Mouse (Mus musculus): ENCODE data around the gene Sh3bp4.
A peak's percentile ranks its signal among the peaks of the same experiment; 100 is the strongest.

Sh3bp4 gene

DNA sequence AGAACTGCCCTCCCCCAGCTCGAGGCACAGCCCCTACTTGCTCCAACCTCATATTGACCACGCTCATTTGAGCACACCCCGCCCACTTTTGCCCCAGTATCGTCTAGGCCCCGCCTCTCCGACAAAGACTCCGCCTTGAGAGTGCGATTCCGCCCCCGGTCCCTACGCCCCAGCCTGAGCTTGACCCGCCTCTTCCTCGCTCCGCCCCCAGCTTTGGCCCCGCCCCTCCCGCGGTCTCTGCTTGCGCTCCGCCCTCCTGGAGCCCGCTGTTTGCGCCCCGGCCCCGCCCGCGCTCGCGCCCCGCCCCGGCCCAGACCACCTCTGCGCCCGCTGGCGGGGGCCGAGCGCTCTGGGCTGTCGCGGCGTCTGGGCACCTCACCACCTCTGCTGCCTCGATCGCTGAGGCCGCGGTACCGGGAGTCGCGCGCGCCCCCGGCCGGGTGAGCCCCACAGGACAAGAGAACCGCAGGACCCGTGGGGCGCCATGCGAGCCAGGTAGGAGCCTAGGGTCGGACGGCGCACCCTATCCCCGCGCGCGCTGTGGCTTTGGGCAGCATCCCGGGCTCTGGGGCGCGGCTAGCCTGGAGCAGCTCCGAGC lies at the start of gene Sh3bp4:
Gene Sh3bp4 (plus strand): TSS at position 313 of the 598 bp plus-strand sequence.
- peak; percentile 99 for DNase-seq (ENCODE audit: low read depth, low spot score)

DNA sequence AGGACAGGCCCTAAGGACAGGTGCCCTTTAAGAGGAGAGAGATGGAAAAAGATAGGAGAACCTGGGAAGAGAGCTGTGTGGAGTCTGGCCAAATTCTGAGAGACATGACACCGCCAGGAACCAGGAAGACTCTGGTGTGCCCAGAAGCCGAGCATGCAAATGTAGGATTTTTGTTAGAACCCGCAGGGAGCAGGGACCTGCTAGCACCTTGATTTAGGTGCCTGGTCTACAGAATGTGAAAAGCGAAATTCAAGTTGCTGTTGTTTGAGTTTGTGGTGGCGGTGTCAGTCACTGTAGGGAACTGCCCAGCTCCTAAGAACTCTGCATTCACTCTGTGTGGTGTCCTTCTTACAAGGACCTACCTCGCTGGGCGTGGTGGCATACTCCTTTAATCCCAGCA lies 47.2 kb upstream of the Sh3bp4 start:
- DNase-seq (ENCODE audit: low read depth, low spot score): no peak

DNA sequence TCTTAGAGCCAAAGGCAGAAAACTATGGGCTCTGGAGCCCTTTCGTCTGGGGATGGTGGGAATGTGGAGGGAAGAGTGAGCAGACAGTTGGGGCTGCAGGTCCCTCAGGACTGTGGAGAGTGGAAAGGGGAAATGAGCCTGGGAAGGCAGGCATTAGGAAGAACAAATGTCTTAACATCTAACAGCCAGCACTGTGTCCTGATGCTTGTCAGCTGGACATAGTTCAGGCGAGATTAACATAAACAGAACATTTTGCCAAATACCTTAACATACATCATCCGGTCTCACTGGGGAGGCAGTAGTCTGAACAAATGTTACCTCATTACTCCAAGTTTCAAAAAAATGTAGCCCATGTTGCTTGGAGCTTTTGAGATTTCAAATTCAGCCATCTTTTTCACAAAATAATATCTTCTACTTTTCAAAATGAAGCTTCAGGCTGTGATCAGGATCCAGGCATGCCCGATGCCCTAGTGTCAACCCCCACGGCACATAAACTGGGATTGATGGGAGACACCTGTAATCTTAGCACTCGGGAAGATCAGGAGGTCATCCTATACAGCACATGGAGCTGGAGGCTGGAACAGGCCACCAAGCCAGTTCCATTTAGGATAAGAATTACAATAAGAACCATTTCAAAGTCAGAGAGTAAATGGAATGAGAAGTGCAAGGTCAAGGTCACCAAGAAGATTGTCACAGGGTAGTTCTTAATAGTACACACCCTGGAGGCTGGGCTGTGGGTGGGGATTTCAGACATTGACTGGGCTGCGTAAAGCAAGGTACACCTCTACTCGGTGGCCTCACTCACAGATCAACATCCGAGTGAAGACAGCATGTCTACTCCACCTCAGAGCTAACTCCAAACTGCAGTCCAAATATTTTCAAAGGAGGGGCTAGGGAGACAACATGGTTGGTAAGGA lies 45.3 kb upstream of the Sh3bp4 start:
- DNase-seq (ENCODE audit: low read depth, low spot score): peak; percentile 30

DNA sequence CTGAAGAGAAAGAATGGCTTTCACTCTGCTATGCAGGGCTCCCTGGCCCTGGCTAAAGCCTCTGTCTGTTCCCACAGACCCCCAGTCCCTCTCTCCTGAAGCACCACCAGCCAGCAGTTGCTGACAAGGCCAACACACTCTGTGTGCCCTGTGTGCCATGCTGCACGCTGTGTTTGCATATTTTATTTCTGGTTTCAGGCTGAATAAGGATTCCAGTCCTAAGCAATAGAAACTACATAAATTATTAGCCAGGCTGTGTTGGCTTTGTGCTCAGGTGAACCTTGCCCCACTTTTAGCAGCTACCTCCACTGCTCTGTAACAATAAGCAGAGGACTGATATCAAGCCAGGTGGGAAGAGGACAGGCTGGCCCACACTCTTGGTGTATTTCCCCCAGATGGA lies 44.2 kb upstream of the Sh3bp4 start:
- no peak for DNase-seq (ENCODE audit: low read depth, low spot score)

DNA sequence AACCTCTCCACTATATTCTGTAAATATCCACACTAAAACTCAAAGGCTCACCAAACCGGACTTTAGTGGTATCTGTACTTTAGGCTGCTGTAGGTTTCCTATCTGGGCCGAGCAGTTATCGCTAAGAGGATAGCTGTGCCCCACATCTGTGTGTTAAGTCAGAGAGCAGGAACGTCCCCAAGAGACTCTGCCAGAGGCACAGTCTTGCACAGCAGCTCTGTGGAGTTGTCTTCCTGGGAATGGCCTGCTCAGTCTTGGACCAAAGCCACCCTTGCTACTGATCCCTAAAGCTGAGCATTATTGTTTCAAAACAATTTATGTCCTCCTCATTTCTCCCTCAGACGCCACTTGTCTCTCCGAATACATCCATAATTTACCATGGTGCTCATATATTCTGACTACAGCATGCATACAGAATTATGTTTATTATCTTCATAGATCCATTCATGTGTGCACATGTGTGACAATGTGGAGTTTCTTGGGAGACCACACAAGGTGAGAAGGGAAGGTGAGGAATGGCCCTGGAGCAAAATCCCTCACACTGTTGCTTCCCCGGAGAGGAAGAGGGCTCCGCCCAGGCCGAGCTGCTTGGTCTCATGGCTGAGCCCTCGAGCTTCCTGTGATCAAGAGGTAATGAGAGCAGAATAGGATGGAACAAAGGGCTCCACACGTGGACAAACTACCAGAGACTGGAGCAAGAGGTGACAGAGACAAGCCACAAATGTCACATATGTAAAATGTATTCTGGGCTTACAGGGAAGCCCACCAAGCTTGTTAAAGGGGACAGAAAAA lies 40.9 kb upstream of the Sh3bp4 start:
- no peak for DNase-seq (ENCODE audit: low read depth, low spot score)

DNA sequence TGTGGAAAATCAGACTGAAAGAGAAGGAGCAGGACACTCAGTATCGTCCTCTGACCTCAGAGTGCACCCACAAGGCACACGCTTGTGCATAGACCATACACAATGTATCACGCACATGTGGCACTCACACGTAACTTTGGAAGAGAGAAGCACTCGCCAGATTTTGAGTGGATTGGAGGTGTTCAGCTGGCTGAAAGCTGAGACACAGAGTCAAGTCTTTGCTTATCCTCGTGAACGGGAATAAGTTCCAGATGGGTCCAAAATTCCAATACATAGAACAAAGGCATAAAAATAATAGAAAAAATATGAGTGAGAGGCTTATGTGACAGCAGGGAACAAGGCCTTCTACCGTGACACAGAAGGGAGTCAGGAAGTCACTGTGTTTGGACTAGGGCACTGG lies 36.6 kb upstream of the Sh3bp4 start:
- DNase-seq (ENCODE audit: low read depth, low spot score): peak; percentile 23

DNA sequence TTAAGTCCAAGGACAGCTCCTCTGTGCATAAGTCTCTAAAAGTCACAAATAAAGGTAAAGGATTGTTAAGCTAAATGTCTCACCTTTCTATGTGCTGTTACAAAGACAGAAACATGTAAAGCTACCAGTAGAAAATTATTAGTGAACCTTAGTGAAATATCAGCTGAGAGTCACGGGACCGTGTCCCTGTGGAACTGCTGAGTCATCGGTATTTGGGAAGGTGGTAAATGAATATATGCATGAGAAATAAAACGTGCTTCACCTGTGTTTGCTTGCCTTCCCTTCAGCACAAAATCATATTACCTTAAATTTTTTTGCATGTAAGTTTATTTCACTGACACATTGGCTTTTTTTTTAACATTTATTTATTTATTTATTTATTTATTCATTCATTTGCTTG lies 36.2 kb upstream of the Sh3bp4 start:
- no peak for DNase-seq (ENCODE audit: low read depth, low spot score)

DNA sequence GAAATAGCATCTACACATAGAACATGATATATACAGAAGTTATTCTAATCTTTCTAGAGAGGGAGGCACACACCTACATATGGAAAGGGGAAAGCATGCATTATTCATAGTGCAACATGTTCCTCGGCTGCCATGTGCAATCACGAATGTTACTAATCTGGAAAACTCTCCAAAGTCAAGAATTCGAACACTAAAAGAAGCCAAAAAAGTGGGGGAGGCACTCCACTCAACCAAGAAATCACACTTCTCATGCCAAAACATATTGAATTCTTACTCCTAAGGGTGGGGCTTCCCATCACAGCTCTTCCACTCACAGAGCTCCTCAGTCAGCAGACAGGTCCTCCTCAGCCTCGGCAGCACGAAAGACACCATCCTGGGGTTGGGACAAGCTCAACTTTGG lies 35.1 kb upstream of the Sh3bp4 start:
- DNase-seq (ENCODE audit: low read depth, low spot score): no peak

DNA sequence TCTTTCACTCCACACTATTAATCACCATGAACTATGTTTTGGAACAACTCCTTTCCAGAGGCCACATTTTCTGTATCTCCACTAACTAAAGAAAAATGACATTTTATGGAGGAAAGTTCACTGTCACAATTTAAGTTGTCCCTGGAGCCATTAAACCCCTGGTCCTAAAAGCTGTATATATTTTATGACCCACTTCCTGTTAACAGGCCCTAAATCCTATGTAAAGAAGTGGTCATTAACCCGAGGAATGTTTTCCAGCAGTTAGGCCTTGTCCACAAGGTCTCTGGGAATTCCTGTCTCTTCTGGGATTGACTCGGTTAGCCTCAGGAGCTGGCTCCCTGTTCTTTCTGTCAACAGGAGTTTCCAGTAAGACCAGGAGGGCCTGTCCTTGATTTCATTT lies 30.4 kb upstream of the Sh3bp4 start:
- peak; percentile 44 for DNase-seq (ENCODE audit: low read depth, low spot score)

DNA sequence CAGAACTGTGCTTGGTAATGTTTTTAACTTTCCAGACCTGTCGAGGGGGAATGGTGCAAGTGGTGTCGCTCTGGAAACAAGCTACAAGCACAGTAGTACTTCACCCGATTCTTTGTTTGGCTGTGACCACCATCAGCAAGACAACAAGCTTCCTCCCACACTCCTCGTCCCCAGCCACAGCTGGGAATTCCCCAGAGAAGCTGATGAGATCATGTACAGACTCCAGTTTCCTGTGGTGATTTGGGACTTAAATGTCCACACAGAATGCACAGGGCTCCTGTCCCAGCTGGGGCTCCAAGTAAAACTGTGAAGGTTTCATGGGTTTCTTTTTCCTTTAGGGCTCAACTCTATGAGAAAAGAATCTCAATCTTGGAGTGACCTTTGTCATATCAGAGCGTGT lies 28.9 kb upstream of the Sh3bp4 start:
- DNase-seq (ENCODE audit: low read depth, low spot score): no peak

DNA sequence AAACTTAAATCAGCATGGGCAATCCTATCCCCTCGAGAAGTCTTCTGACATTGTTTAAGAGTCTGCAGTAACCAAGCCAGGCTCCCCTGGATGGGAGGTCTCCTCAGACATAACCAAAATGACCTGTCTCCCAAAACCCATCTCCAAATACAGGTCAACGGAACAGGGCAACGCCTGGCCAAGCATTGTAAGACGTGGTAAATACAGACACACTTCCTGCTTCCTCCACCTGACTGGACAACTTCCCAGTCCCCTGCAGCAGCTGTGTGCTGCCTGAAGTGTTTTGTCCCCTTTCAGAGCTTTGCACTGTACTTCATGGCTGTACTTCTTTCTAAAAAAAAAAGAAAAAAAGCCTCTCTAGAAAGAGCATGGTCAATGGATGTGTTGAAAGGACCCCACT lies 28.1 kb upstream of the Sh3bp4 start:
- no peak for DNase-seq (ENCODE audit: low read depth, low spot score)

DNA sequence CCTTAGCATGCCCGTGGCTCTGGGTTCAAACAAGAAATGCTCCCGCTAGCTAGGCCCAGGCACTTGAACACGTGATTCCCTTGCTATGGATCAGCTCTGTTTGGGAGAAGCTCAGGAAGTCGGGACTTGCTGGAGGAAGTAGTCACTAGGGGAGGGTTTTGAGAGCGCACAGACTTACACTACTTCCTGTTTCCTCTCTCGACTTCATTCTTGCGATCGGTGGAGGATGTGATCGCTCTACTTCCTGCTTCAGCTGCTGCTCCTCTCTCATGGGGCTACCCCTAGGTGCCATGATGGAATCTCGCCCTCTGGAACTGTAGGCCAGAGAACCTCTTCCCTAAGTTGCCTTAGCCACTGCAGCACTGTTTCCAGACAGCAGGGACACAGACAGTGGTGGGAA lies 27.3 kb upstream of the Sh3bp4 start:
- no peak for DNase-seq (ENCODE audit: low read depth, low spot score)

DNA sequence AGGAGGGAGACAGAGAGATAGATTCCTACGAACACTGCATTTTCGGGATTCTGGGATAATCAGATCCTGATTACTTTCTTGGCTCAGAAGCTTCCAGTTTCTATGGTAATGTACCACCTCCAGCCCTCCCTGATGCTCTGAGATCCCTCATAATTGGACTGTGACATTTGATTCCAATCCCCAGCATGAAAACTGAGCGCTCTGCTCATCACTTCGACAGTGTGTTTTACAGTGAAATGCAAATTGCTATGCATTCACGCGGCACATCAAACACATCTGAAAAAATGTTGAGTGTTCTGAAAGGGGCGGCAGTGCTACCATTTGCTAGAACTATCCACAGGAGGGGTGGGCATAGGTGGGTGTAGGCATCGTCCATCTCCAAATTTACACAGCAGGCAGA lies 24.8 kb upstream of the Sh3bp4 start:
- no peak for DNase-seq (ENCODE audit: low read depth, low spot score)

DNA sequence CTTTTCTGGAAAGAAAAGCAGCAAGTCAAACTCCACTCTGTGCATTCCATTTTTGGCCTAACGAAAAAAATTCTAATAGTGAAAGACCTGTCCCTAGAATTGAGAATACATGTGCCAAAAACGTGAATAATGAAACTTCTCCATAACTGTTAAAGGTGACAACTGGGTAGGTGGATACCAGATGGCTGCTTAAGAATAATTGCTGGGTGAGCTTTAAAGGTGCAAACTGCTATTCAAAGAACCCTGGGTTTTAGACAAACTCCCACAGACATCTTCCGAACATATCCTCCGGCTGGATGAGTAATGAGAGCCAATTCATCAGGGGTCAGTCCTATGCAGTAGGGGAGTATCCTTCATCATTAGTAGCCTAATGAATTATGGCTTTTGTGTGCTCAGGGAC lies 20.7 kb upstream of the Sh3bp4 start:
- no peak for DNase-seq (ENCODE audit: low read depth, low spot score)

DNA sequence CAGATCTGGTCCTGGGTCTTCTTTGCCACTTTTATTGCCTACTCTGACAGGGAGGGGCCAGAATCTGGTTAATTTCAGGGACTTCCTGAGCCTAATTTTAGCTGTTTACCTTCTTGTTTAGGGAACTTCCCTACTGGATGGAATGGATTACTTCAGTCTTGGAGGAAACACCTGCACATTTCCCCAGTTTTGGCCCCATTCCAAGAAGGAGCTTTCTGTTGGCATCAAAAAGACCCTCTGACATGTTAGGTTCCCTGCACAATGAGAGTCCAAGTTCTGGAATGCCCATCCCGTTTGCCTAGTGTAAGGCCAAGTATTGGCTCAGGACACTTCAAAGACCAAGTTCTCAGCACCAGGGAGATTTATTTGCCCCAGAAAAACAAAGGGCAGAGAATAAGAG lies 14.0 kb upstream of the Sh3bp4 start:
- no peak for DNase-seq (ENCODE audit: low read depth, low spot score)

DNA sequence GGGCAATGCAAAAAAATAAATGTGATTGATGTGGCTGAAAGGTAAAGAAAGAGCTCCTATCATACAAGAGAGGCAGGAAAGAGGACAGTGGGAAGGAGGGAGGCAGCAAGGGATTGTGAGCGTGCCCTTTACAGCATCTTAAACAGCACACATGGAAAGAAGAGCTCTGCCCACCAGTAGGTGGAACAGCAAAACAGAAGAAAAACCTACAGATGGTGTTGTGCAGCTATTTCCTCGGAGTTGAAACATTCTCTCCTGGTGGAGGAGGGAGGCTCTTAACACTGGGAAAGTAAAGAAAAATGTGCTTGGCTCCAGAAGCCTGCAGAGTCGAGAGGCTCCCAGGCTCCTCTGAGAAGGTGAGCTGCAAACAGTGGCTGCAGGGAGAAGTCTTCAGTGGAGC lies 12.8 kb upstream of the Sh3bp4 start:
- DNase-seq (ENCODE audit: low read depth, low spot score): no peak

DNA sequence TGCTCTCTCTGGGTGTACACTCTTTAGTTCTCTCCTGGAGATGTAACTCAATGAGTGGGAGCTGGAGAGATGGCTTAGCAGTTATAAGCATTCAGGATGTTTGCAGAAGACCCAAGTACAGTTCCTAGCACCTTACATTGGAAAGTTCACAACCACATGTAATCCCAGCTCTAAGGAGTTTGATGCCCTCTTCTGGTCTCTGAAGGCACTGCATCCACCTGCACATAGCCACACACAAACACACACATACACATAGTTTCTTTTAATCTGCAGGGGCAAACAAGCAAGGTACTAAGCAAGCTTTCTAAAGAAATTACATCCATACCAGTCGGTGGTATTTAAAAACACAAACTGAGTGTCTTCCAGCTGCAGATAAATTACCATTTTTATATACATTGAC lies 12.2 kb upstream of the Sh3bp4 start:
- DNase-seq (ENCODE audit: low read depth, low spot score): no peak

DNA sequence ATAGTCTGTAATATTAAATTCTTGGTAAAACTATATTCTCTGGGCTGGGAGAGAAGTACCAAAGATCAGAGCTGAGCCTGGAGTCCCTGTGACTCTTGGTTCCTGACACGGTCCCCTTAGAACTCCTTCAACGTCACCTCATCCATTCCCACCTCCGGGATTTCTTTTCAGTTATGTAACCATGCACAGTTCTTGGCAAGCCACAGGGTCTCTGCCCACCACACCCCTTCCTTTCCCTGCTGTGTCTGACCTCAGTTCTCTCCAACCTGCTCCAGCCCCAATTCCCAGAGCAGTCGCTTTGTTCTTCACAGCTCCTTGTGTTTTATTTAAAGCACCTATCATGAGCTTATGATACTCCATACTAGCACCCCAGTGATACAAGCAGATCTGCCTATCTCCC lies 7.2 kb upstream of the Sh3bp4 start:
- DNase-seq (ENCODE audit: low read depth, low spot score): no peak

DNA sequence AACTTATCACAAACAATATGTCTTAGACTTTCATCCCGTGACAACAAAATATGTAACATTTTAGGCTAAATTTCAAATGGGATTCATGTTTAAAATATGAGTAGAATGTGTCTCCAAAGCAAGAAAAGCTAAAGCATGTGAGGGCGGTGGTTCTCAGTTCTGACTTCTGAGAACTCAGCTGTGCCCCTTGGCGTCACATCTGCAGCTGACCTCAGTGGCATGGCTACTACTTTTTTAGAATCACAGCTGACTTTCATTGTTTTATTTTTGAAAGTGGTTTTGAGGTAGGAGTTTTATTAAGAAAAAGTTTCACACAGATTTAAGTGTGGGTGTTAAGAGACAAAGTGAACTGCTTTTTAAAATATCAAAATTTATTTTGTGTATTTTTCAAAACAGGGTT lies 6.4 kb upstream of the Sh3bp4 start:
- no peak for DNase-seq (ENCODE audit: low read depth, low spot score)

DNA sequence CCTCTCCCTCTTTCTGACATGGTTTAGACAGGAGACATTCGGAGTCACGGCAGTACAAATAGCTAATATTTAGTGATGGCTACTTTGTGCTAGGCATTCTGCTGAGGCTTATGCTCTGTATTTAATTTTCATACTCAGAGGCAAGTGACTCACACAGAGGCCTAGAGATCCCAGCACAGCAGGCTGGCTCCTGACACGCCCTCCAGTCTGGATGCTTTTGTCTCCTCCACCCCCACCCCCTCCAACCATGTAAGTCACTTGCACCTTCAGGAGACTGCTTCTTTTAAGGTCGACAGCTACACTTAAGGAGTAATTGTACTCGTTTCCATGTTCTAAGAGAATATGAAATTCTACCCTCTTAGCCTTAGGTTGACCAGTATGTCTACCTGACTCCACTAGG lies 1.4 kb upstream of the Sh3bp4 start:
- no peak for DNase-seq (ENCODE audit: low read depth, low spot score)

DNA sequence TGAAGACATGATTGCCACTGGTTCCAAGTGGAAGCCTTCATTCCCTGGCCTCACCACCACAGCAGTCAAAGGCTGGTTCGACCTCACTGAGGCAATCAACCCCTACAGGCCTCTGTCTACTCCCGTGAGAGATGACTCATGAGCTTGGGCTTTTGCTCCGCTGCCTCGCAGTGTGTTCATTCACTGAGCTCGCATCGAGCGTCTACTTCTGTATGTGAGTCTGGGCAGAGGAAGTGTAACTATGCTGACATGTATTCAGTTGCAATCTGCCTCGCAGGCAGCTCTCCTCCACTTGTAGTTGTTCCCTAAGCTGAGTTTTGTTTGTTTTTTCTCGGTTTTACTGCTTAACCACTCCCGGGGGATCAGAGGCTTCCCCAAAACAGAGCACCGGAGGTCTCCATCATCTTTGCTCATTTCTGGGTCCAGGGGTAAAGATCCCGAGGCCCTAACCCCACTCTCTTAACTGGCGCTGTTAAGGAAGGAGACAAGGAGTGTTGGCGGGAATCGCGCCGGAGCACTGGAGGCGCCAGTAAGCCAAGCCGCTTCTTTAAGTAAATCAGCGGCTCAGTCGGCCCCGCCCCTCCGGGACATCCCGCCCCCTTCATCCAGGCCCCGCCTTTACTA lies 624 bp upstream of the Sh3bp4 start:
- DNase-seq (ENCODE audit: low read depth, low spot score): no peak

DNA sequence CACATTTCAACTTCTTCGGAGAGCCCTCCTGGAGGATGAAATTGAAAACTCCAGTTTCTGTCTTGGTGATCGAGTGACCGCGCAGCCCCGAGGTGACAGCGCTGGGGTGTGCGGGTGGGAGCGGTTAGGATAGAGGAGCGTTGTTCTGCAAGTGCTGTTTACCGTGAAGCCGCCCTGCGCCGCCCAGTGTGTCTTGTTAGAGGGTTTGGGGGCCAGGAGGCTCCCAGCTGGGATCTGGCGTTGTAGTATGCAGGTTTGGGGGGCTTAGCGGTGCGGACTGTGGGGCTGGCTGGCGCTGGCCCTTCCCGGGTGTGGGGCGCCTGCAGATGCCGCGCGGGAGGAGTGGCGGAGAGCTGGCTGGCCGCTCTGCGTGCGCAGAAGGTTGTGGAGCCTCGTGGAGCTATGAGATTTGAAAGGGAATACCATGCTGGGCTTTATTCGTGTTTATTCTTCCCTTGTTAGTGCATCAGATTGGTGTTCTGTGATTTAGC lies 701 bp downstream of the Sh3bp4 start:
- DNase-seq (ENCODE audit: low read depth, low spot score): no peak
